Mouse (Mus musculus) hindbrain, embryonic 13.5 days (tissue): ENCODE results near the gene Icam1. TPM values are rescaled to one million over a fixed set of nuclear protein-coding genes. Genes with fewer than 3 reads are reported as not detected.

Experiments
- ATAC-seq: fragments of 200-750 bp; cut with Nextera tagmentation; 2 replicates; pipeline ENCODE4 v1.8.0; 2017; ENCODE audit warnings: moderate TSS enrichment; ENCODE audit not compliant: low FRiP score
- H3K27ac ChIP-seq: fragments of 300-500 bp; sonication (generic); 2 replicates; pipeline ENCODE4 v1.5.1; 2015; ENCODE audit warnings: inconsistent platforms, mild to moderate bottlenecking, moderate library complexity
- H3K27me3 ChIP-seq: fragments of 300-500 bp; sonication (generic); 2 replicates; pipeline ENCODE4 v1.6.1; 2015; ENCODE audit warnings: mild to moderate bottlenecking, inconsistent platforms
- H3K36me3 ChIP-seq: fragments of 300-500 bp; sonication (generic); 2 replicates; pipeline ENCODE4 v1.6.1; 2015; ENCODE audit warnings: mild to moderate bottlenecking, inconsistent platforms
- H3K4me1 ChIP-seq: fragments of 300-500 bp; sonication (generic); replicated peaks from 2 replicates; pipeline ENCODE4 v1.6.1; 2015; ENCODE audit warnings: inconsistent platforms
- H3K4me2 ChIP-seq: fragments of 300-500 bp; sonication (generic); 2 replicates; pipeline ENCODE4 v1.6.1; 2015; ENCODE audit warnings: inconsistent platforms, mild to moderate bottlenecking, moderate library complexity
- H3K4me3 ChIP-seq: fragments of 300-500 bp; sonication (generic); 2 replicates; pipeline ENCODE4 v1.5.1; 2015; ENCODE audit warnings: mild to moderate bottlenecking, inconsistent platforms
- H3K9ac ChIP-seq: fragments of 300-500 bp; sonication (generic); 2 replicates; pipeline ENCODE4 v1.6.1; 2015; ENCODE audit warnings: mild to moderate bottlenecking, inconsistent platforms
- H3K9me3 ChIP-seq: fragments of 300-500 bp; sonication (generic); 2 replicates; pipeline ENCODE4 v1.6.1; 2016; ENCODE audit warnings: inconsistent platforms
- WGBS: fragments of 180-500 bp; shearing (Covaris S2); methylation state at CpG from one replicate; pipeline ENCODE4 v1.1.7; 2015; 5-methylcytosine and 5-hydroxymethylcytosine counted together
- polyA plus RNA-seq: library from polyadenylated mRNA; unstranded; fragments of >200 nt; fragmentation: Nextera tagmentation; extraction: Ambion mirVana; gene quantifications from 2 replicates; pipeline ENCODE4 v1.2.1, GENCODE M21; 2015

Icam1 gene
- polyA plus RNA-seq, 1 experiment from 2014 or later, result 3.4 TPM

DNA sequence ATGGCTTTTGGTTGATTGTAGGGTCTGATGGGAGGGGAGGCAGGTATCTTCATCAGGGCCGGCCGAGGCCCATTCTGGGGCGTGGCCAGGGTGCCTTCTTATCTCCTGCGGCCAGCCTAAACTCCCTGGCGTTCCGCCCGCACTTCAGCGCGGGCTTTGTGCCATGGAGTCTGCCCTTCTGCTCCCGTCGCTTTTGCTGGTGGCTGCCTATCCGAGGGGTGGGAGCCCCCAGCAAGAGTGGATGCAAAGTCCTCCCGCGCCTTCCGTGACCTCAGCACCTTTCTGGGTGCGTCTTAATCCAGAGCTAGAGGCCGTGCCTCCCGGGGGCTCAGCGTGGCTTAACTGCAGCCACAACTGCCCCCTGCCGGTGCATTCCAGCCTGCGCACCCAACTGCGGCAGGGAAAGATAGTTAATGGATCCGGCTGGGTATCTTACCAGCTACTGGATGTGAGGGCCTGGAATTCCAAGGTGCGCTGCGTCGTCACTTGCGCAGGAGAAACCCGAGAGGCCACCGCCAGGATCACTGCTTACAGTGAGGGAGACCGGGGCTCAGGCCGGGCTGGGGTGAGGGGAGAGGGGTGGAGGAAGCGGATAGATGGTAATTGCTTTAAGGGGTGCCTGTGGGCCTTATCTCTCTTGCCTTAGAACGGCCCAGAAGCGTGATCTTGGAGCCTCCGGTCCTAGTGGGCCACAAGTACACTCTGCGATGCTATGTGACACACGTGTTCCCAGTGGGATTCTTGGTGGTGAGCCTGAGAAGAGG, 13.7 kb downstream of the Icam1 start, which contains the start of gene Icam4:
Gene Icam4 (plus strand): TSS at position 83 of the 764 bp plus-strand sequence.
- no peak for ATAC-seq
- Histone ChIP-seq H3K4me2 (peak within 1 kb of the TSS; percentile 94), H3K4me1 (peaks cover 50% of the 10 kb centered on the region), H3K9ac (0 out of 2 replicates have a peak within 1 kb of the TSS, but pooled peaks have one; percentile 20), H3K9me3 (no peaks in the 10 kb centered on the region), H3K36me3 (no peaks in the 10 kb centered on the region), H3K4me3 (peak within 1 kb of the TSS; percentile 24), H3K27me3 (peaks cover 92% of the 10 kb centered on the region), H3K27ac (no peak within 1 kb of the TSS)
- 2% methylated on average over 37 of the region's 37 CpGs for WGBS

DNA sequence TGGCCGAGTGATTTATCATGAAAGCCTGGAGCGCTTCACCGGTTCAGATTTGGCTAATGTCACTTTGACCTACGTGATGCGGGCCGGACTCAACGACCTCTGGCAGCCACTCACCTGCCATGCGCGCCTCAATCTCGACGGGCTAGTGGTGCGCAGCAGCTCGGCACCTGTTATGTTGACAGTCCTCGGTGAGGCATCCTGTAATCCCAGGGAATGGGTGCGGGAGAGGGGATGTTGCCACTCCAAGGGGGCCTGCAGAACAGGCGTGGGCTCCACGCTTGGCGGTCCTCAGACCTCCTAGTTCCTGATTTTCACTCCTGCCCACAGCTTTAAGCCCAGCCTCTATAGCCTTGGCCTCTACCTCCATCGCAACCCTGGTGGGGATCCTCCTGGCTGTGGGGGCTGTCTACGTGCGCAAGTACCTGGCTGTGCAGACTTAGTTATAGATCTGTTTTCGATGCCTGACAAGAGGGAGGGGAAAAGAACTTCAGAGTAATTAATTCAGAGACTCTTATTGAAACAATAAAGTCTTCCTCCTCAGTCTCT, 14.3 kb downstream of the Icam1 start:
- peak overlapping the region; percentile 94 for H3K4me2 ChIP-seq
- no peak overlapping the region for H3K9ac ChIP-seq
- no peak overlapping the region; the same call in 1 of the 2 replicates for H3K4me3 ChIP-seq

DNA sequence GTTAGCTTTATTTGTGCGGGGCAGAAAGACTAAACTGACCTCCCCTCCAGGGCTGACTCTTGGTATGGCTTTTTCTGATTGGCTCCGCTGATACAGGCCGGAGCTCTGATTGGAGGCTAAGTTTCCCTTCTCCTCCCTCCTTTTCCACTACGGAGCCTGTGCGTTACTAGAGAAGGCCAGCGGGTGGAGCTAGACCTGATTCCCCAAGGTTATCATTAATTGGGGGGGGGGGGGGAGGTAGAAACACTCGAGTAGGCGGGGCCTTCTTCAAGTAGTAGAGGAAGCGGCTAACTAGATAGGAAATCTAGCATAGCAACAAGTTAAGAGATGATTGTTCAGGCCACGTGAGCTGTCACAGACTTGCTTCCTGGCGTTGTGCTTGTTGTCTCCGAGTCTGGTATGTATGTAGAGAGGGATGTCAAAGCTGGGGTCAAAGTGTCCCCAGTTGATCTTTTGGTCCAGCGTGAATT, 15.0 kb downstream of the Icam1 start:
- H3K9me3 ChIP-seq, result no peaks in the 10 kb centered on the region
- ATAC-seq, result 0 out of 2 replicates have a peak, but pooled peaks have one; percentile 41
- H3K9ac ChIP-seq, result peak overlapping the region; percentile 75; the same call in 1 of the 2 replicates
- peak overlapping the region; percentile 53 for H3K4me3 ChIP-seq
- peaks cover 99% of the 10 kb centered on the region for H3K27me3 ChIP-seq
- no peak overlapping the region for H3K27ac ChIP-seq
- peak overlapping the region; percentile 94 for H3K4me2 ChIP-seq
- H3K4me1 ChIP-seq, result peaks cover 60% of the 10 kb centered on the region
- no peaks in the 10 kb centered on the region for H3K36me3 ChIP-seq
- under 1% methylated on average over 13 of the region's 13 CpGs for WGBS

More for the DNA sequence above, 14.3 kb downstream of the Icam1 start:
- H3K4me1 ChIP-seq, result peaks cover 56% of the 10 kb centered on the region
- H3K9me3 ChIP-seq, result no peaks in the 10 kb centered on the region
- no peak for ATAC-seq
- H3K27me3 ChIP-seq, result peaks cover 99% of the 10 kb centered on the region
- no peak overlapping the region for H3K27ac ChIP-seq
- WGBS, result 23% methylated on average over 22 of the region's 22 CpGs
- no peaks in the 10 kb centered on the region for H3K36me3 ChIP-seq

DNA sequence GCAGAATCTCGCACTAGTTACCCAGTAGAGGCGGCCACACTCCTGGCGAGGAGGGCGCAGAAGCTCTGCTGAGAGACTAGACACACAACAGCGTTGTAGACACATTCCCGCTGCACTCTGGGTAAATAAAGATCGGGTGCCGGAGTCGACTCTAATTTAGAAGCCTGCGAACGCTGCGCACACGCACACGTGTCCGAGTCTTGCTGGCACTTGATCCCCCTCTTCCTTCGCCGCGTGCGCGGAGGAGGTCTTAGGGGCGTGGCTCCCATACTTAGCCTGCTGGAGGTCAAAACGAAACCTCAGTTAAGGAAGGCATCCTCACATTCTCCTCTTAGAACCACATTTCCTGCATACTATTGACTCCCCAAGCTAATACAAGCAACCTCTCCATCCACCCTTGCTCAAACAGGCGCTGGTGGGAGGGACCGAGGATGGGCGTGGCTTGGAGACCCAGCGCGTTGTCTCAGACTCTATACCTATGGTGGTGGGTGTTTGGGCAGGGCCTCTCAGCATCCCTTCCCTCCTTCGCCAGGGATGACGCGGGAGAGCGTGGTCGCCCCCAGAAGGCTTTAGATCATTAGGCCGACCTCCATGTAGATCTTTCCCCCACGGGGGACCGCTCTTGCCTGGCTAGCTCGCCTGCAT, 15.6 kb downstream of the Icam1 start:
- peak; percentile 70 for ATAC-seq
- Histone ChIP-seq H3K9me3 (no peaks in the 10 kb centered on the region), H3K27ac (no peak overlapping the region), H3K36me3 (no peaks in the 10 kb centered on the region), H3K9ac (peak overlapping the region; percentile 75), H3K4me1 (peaks cover 66% of the 10 kb centered on the region), H3K27me3 (peaks cover 99% of the 10 kb centered on the region), H3K4me3 (peak overlapping the region; percentile 53), H3K4me2 (peak overlapping the region; percentile 94)
- under 1% methylated on average over 36 of the region's 36 CpGs for WGBS

DNA sequence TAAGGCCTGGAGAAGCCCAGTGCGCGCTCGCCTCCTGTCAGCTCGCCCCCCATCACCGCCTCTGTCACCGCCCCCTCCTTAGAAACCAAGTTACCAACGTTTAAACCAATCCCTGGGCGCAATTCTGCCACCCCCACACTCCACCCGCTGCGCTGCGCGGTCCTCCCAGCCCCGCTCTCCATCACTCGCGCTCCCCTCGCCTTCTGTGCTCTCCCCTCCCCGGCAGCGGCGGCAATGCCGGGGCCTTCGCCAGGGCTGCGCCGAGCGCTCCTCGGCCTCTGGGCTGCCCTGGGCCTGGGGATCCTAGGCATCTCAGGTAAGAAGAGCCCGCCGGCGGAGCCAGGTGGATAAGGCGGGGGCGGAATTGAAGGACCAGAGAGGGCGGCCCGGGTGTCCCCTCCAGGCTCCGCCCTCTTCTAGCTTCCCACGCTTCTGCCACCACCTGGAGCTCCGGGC, 16.1 kb downstream of the Icam1 start, which contains the start of gene Icam5:
Gene Icam5 (plus strand): TSS at position 178 of the 456 bp plus-strand sequence.
- peaks cover 99% of the 10 kb centered on the region for H3K27me3 ChIP-seq
- H3K4me2 ChIP-seq, result peak within 1 kb of the TSS; percentile 94
- no peak within 1 kb of the TSS for H3K27ac ChIP-seq
- peaks cover 71% of the 10 kb centered on the region for H3K4me1 ChIP-seq
- no peaks in the 10 kb centered on the region for H3K36me3 ChIP-seq
- ATAC-seq, result peak; percentile 32
- under 1% methylated on average over 35 of the region's 35 CpGs for WGBS
- H3K4me3 ChIP-seq, result peak within 1 kb of the TSS; percentile 53
- peak within 1 kb of the TSS; percentile 75 for H3K9ac ChIP-seq
- no peaks in the 10 kb centered on the region for H3K9me3 ChIP-seq

DNA sequence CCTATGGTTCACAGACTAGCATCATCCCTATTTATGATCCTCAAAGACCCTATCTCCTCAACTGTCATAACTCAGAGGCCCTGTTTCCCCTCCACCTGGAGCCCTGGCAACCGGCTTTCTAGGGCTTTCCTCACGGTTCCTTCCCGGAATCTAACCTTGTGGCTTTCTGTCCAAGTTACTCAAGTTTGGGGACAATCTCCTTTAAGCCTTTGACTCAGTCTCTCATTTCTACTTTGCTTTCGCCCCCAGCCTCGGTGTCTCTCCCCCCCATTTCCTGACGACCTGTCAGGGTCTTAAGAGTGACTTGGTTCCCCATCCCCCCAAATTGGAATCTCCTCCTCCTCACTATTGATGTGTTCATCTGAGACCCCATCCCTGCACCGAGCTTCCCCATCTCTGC, 16.7 kb downstream of the Icam1 start:
- no peak overlapping the region for H3K27ac ChIP-seq
- H3K4me2 ChIP-seq, result peak overlapping the region; percentile 94
- H3K4me1 ChIP-seq, result peaks cover 75% of the 10 kb centered on the region
- H3K36me3 ChIP-seq, result no peaks in the 10 kb centered on the region
- WGBS, result 5% methylated on average over 7 of the region's 7 CpGs
- no peaks in the 10 kb centered on the region for H3K9me3 ChIP-seq
- H3K27me3 ChIP-seq, result peaks cover 99% of the 10 kb centered on the region
- peak overlapping the region; percentile 53 for H3K4me3 ChIP-seq
- H3K9ac ChIP-seq, result peak overlapping the region; percentile 75
- ATAC-seq, result no peak

DNA sequence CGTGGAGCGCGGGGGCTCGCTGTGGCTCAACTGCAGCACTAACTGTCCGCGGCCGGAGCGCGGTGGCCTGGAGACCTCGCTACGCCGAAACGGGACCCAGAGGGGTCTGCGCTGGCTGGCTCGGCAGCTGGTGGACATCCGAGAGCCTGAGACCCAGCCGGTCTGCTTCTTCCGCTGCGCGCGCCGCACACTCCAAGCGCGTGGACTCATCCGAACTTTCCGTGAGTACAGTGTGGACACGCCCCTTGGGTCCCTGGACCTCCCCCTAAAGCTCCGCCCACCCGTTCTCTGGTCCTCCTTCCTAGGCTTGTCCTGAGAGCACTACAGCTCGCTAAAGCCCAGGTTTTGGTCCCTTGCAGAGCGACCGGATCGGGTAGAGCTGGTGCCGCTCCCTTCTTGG, 17.4 kb downstream of the Icam1 start:
- WGBS, result 1% methylated on average over 34 of the region's 34 CpGs
- H3K9ac ChIP-seq, result 0 out of 2 replicates have a peak overlapping the region, but pooled peaks have one; percentile 35
- H3K36me3 ChIP-seq, result no peaks in the 10 kb centered on the region
- H3K4me3 ChIP-seq, result peak overlapping the region; percentile 53
- H3K27me3 ChIP-seq, result peaks cover 99% of the 10 kb centered on the region
- no peak for ATAC-seq
- peak overlapping the region; percentile 94 for H3K4me2 ChIP-seq
- no peaks in the 10 kb centered on the region for H3K9me3 ChIP-seq
- H3K4me1 ChIP-seq, result peaks cover 80% of the 10 kb centered on the region
- H3K27ac ChIP-seq, result no peak overlapping the region

DNA sequence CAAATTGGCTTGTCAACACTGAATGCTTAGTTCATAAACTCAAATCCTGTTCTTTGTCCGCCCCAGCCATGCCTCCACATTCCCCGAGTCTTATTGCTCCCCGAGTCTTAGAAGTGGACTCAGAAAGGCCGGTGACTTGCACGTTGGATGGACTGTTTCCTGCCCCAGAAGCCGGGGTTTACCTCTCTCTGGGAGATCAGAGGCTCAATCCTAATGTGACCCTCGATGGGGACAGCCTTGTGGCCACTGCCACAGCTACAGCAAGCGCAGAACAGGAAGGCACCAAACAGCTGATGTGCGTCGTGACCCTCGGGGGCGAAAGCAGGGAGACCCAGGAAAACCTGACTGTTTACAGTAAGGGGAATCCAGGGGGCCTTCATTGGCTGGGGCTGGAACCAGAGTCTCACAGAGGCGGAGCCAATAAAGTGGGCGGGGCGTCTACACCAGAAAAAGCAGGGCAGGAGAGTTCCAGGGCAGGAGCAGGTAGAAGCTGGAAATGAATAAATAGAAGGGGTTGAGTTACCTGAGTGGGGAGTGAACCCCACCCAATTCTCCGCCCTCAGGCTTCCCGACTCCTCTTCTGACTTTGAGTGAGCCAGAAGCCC, 18.8 kb downstream of the Icam1 start:
- Histone ChIP-seq H3K9ac (0 out of 2 replicates have a peak overlapping the region, but pooled peaks have one; percentile 19), H3K27ac (no peak overlapping the region), H3K4me2 (no peak overlapping the region), H3K27me3 (peaks cover 99% of the 10 kb centered on the region), H3K9me3 (no peaks in the 10 kb centered on the region), H3K4me3 (no peak overlapping the region), H3K4me1 (peaks cover 81% of the 10 kb centered on the region), H3K36me3 (no peaks in the 10 kb centered on the region)
- no peak for ATAC-seq
- WGBS, result 5% methylated on average over 17 of the region's 17 CpGs

DNA sequence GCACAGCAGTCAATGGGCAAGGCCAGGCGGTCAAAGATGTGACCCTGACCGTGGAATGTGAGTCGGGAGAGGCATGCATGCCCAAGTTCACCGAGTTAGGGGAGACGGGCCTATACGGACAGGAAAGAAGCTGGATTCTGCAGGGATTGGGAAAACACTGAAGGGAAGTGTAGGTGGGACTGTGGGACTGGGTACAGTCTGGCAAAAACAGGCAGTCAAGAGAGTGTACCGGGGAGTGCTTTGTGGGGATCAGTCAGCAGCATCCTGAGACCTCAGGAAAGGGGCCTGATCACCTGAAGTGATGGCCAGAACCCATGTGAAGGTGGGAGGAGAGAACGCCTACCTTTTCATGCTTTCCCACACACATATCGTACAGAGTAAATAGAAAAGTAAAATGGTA, 19.8 kb downstream of the Icam1 start:
- Histone ChIP-seq H3K9ac (0 out of 2 replicates have a peak overlapping the region, but pooled peaks have one; percentile 19), H3K27ac (no peak overlapping the region), H3K27me3 (peaks cover 99% of the 10 kb centered on the region), H3K4me2 (peak overlapping the region; percentile 17), H3K9me3 (no peaks in the 10 kb centered on the region), H3K4me1 (peaks cover 71% of the 10 kb centered on the region), H3K36me3 (no peaks in the 10 kb centered on the region), H3K4me3 (peak overlapping the region; percentile 15)
- 12% methylated on average over 9 of the region's 9 CpGs for WGBS
- ATAC-seq, result no peak

DNA sequence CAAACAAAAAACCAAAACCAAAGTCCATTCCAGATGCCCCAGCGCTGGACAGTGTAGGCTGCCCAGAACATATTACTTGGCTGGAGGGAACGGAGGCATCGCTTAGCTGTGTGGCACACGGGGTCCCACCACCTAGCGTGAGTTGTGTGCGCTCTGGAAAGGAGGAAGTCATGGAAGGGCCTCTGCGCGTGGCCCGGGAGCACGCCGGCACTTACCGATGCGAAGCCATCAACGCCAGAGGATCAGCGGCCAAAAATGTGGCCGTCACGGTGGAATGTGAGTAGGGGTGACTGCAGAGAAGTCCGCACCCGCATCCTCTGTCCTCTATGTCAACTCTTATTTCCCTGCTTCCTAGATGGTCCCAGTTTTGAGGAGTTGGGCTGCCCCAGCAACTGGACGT, 20.4 kb downstream of the Icam1 start:
- Histone ChIP-seq H3K36me3 (no peaks in the 10 kb centered on the region), H3K4me3 (peak overlapping the region; percentile 49), H3K4me2 (peak overlapping the region; percentile 67), H3K27ac (no peak overlapping the region), H3K9me3 (no peaks in the 10 kb centered on the region), H3K27me3 (peaks cover 98% of the 10 kb centered on the region), H3K4me1 (peaks cover 66% of the 10 kb centered on the region), H3K9ac (no peak overlapping the region)
- 8% methylated on average over 20 of the region's 20 CpGs for WGBS
- ATAC-seq, result no peak

DNA sequence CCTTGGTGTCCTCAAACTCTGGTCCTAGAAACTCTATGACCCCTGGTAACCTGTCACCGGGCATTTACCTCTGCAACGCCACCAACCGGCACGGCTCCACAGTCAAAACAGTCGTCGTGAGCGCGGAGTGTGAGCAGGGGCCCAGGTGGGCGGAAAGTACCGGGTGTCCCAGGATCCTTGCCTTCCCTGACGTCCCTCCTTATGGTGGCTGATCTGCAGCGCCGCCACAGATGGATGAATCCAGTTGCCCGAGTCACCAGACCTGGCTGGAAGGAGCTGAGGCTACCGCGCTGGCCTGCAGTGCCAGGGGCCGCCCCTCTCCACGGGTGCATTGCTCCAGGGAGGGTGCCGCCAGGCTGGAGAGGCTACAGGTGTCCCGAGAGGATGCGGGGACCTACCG, 20.9 kb downstream of the Icam1 start:
- no peak for ATAC-seq
- Histone ChIP-seq H3K36me3 (no peaks in the 10 kb centered on the region), H3K27ac (no peak overlapping the region), H3K27me3 (peaks cover 93% of the 10 kb centered on the region), H3K4me2 (peak overlapping the region; percentile 67), H3K9me3 (no peaks in the 10 kb centered on the region), H3K4me3 (peak overlapping the region; percentile 49), H3K9ac (peak overlapping the region; percentile 75; the same call in 1 of the 2 replicates), H3K4me1 (peaks cover 61% of the 10 kb centered on the region)
- under 1% methylated on average over 22 of the region's 22 CpGs for WGBS
